In the genomic region with DNA sequence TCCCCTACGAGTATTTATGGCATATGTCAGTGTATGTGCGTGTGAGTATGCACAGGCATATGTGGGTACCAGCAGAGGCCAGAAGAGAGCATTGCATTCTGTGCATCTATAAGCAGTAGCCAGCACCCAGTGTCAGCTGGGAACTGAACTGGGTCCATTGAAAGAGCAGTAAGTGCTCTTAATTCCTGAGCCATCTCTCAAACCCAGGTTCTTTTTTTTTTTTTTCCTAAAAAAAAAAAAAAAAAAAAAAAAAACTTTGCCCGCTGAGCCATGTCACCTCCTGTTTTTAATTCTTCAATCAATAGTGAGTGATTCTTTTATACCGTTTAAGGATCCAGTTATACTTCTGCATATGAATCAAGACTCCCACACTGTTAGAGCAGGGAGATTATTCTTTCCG, we compare ENCODE assay signal across 21 mouse cellular contexts. TPM values are rescaled to one million over a fixed set of nuclear protein-coding genes. Genes with fewer than 3 reads are reported as not detected.
"Had no signal": no experiment of that assay in that cellular context is flagged by ENCODE, and none has a peak within 500 bp of the region (broad histone marks: within the 10 kb centered on the region; RNA-seq: fewer than 3 reads in every experiment).

No protein-coding gene starts in this region.

- H3K4me3 ChIP-seq: lung, embryonic 15.5 days; megakaryocyte, embryonic 14.5 days; midbrain, embryonic 13.5 days; midbrain, embryonic 15.5 days; neural tube, embryonic 12.5 days; stomach, embryonic 15.5 days had no signal

- H3K4me1 ChIP-seq: lung, embryonic 15.5 days; megakaryocyte, embryonic 14.5 days; midbrain, embryonic 13.5 days; midbrain, embryonic 15.5 days; neural tube, embryonic 12.5 days; stomach, embryonic 15.5 days had no signal

- H3K9ac ChIP-seq: lung, embryonic 15.5 days; midbrain, embryonic 13.5 days; midbrain, embryonic 15.5 days; neural tube, embryonic 12.5 days; stomach, embryonic 15.5 days had no signal

- ATAC-seq: lung, postnatal 0 days; midbrain, embryonic 13.5 days; midbrain, embryonic 15.5 days had no signal

- H3K9me3 ChIP-seq: lung, embryonic 15.5 days; midbrain, embryonic 13.5 days; midbrain, embryonic 15.5 days; neural tube, embryonic 12.5 days; stomach, embryonic 15.5 days had no signal

- H3K4me2 ChIP-seq: lung, embryonic 15.5 days; midbrain, embryonic 11.5 days; midbrain, embryonic 13.5 days; midbrain, embryonic 15.5 days; neural tube, embryonic 12.5 days; stomach, embryonic 15.5 days had no signal

- H3K36me3 ChIP-seq: lung, embryonic 15.5 days; midbrain, embryonic 13.5 days; midbrain, embryonic 15.5 days; neural tube, embryonic 12.5 days; stomach, embryonic 15.5 days had no signal

- H3K27ac ChIP-seq: lung, embryonic 15.5 days; macrophage; midbrain, embryonic 13.5 days; midbrain, embryonic 15.5 days; neural tube, embryonic 12.5 days; stomach, embryonic 15.5 days; stomach, postnatal 0 days had no signal

- DNase-seq: lung, adult 2 months; lung, postnatal 14 days; lung, postnatal 36 days; right cerebral cortex, postnatal 14 days; thymus, adult 2 months; thymus, postnatal 25 days; thymus, postnatal 4 days had no signal

- H3K27me3 ChIP-seq: lung, embryonic 15.5 days; midbrain, embryonic 13.5 days; midbrain, embryonic 15.5 days; neural tube, embryonic 12.5 days; stomach, embryonic 15.5 days had no signal

RNA-seq across cellular contexts. Expression of gene Hormad1, which starts 26.1 kb away (rescaled TPM):
- polyA plus RNA-seq: liver, embryonic 16.5 days; lung, adult 2 months; lung, postnatal 0 days; midbrain, embryonic 11.5 days; midbrain, embryonic 13.5 days; midbrain, embryonic 15.5 days; midbrain, postnatal 0 days; neural tube, embryonic 12.5 days; neural tube, embryonic 14.5 days; spleen, adult 2 months; stomach, embryonic 15.5 days; stomach, postnatal 0 days; thymus, adult 2 months had no signal
